Mouse (Mus musculus) erythroblast, embryonic 14.5 days (primary cell): ENCODE measurements around the gene Pgm5.

Source experiments
- GATA1 ChIP-seq: IDR thresholded peaks from 2 replicates; pipeline ENCODE4 v1.6.1; 2012; ENCODE audit warnings: low read length, inconsistent platforms, mixed read lengths
- TAL1 ChIP-seq: IDR thresholded peaks from 3 replicates; pipeline ENCODE4 v1.6.1; 2012; ENCODE audit warnings: low read length, inconsistent platforms, mixed read lengths

- no peak for TF ChIP-seq GATA1
- no peak for TF ChIP-seq TAL1
These were observed 75.8 kb downstream of the Pgm5 start for GRCm38 (mm10) chr19:24785898-24786297.
